Mouse (Mus musculus) liver, adult 2 months (tissue): ENCODE results near the gene S100a6.

Source experiments
- CTCF ChIP-seq: fragments of 200-500 bp; IDR thresholded peaks from 2 replicates; pipeline ENCODE4 v1.5.1; 2011; ENCODE audit warnings: low read depth, low read length, control low read depth
- POLR2A ChIP-seq: fragments of 200-500 bp; IDR thresholded peaks from 2 replicates; pipeline ENCODE4 v1.6.1; 2011; ENCODE audit warnings: low read length, control low read depth; ENCODE audit not compliant: insufficient read depth; ENCODE audit errors: extremely low read depth

DNA sequence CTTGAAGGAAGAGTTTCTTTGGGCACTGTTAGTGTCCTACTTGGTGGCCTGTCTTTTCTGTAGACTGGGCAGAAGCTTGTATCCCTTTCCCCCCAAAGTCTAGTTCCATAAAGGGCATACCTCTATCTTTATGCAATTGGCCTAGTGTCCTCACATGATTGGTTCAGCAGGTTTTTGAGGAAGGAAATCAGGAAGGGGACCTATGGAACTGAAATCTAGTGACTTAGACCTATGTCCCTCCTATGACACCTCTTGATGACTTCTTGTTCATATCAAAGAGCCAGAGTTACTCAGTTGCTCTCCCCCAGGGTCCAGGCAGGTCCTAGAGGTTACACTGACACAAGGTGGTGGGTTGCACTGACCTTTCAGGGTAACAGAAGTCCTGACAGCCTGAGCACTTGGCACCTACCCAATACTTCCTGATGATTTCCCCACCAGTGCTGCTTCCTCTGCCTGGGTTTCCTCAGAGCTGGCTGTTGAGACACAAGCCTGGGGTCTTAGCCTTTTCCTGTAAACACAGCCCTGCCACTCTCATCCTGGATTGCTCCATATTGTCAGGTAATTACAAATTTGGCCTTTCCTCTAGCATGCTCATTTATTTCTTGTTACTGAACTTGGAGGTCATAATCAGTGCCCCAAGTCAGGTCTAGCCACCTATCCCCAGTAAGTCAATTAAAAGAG, 46.8 kb downstream of the S100a6 start:
- no peak for TF ChIP-seq POLR2A
- no peak for TF ChIP-seq CTCF
